Mouse (Mus musculus) kidney, postnatal 0 days (tissue): ENCODE measurements around the gene Nrde2. TPM values are rescaled to one million over a fixed set of nuclear protein-coding genes. Genes with fewer than 3 reads are reported as not detected.
A peak's percentile ranks its signal among the peaks of the same experiment; 100 is the strongest.

Experiments used
- ATAC-seq: fragments of 200-750 bp; cut with Nextera tagmentation; replicated peaks from 2 replicates; pipeline ENCODE4 v1.8.0; 2017; ENCODE audit warnings: low read depth, moderate number of reproducible peaks, moderate TSS enrichment, moderate library complexity; ENCODE audit not compliant: low FRiP score
- DNase-seq: peaks from one replicate; pipeline ENCODE4 v3.0.0-alpha.2; 2016; ENCODE audit warnings: low spot score
- H3K27ac ChIP-seq: fragments of 300-500 bp; sonication (generic); 2 replicates; pipeline ENCODE4 v1.5.1; 2014; ENCODE audit warnings: mild to moderate bottlenecking
- H3K27me3 ChIP-seq: fragments of 300-500 bp; sonication (generic); 2 replicates; pipeline ENCODE4 v1.6.1; 2014; ENCODE audit warnings: low read length, mixed read lengths; ENCODE audit not compliant: insufficient read depth
- H3K36me3 ChIP-seq: fragments of 300-500 bp; sonication (generic); 2 replicates; pipeline ENCODE4 v1.6.1; 2014; ENCODE audit warnings: low read length, mixed read lengths; ENCODE audit not compliant: insufficient read depth
- H3K4me1 ChIP-seq: fragments of 300-500 bp; sonication (generic); replicated peaks from 2 replicates; pipeline ENCODE4 v1.6.1; 2014; ENCODE audit warnings: antibody characterized with exemption, low read length, mixed read lengths; ENCODE audit not compliant: insufficient read depth
- H3K4me2 ChIP-seq: fragments of 300-500 bp; sonication (generic); 2 replicates; pipeline ENCODE4 v1.6.1; 2014; ENCODE audit warnings: mild to moderate bottlenecking, low read length, moderate library complexity, mixed read lengths
- H3K4me3 ChIP-seq: fragments of 300-500 bp; sonication (generic); replicated peaks from 2 replicates; pipeline ENCODE4 v1.5.1; 2014; ENCODE audit warnings: low read depth, low read length
- H3K9ac ChIP-seq: fragments of 300-500 bp; sonication (generic); 2 replicates; pipeline ENCODE4 v1.6.1; 2014; ENCODE audit warnings: low read depth, low read length
- H3K9me3 ChIP-seq: fragments of 300-500 bp; sonication (generic); replicated peaks from 2 replicates; pipeline ENCODE4 v1.6.1; 2016; ENCODE audit warnings: low read length, inconsistent platforms, mixed read lengths
- CTCF ChIP-seq: IDR thresholded peaks from 2 replicates; pipeline ENCODE4 v1.5.1; 2016; ENCODE audit warnings: antibody characterized with exemption, low read depth, mild to moderate bottlenecking, moderate library complexity
- WGBS: fragments of 180-500 bp; shearing (Covaris S2); extraction: QIAGEN DNeasy Blood & Tissue Kit; methylation state at CpG from one replicate; pipeline ENCODE4 v1.1.7; 2014; 5-methylcytosine and 5-hydroxymethylcytosine counted together
- polyA plus RNA-seq: library from polyadenylated mRNA; unstranded; fragments of >200 nt; fragmentation: Nextera tagmentation; extraction: Ambion mirVana; gene quantifications from 2 replicates; pipeline ENCODE4 v1.2.1, GENCODE M21; 2015

The Nrde2 gene
- polyA plus RNA-seq, 1 experiment from 2014 or later: 17.2 TPM

GRCm38 (mm10) chr12:100183970-100184369 is 24.5 kb upstream of the Nrde2 start:
- no peak for TF ChIP-seq CTCF
- ATAC-seq: no peak
- Histone ChIP-seq H3K4me1 (0 out of 2 replicates have a peak, but pooled peaks cover 5% of the 10 kb centered on the region), H3K4me2 (no peak overlapping the region), H3K27ac (no peak overlapping the region), H3K4me3 (no peak overlapping the region), H3K36me3 (no peaks in the 10 kb centered on the region), H3K9ac (no peak overlapping the region), H3K27me3 (no peaks in the 10 kb centered on the region), H3K9me3 (no peaks in the 10 kb centered on the region)
- no peak for DNase-seq
- WGBS: 49% methylated on average over 5 of the region's 5 CpGs

GRCm38 (mm10) chr12:100182676-100183075 is 23.2 kb upstream of the Nrde2 start:
- Histone ChIP-seq H3K9me3 (no peaks in the 10 kb centered on the region), H3K36me3 (no peaks in the 10 kb centered on the region), H3K4me1 (no peaks in the 10 kb centered on the region), H3K4me3 (no peak overlapping the region), H3K27me3 (no peaks in the 10 kb centered on the region), H3K4me2 (no peak overlapping the region), H3K27ac (no peak overlapping the region), H3K9ac (no peak overlapping the region)
- TF ChIP-seq CTCF: peak; percentile 44; the same call in 1 of the 2 replicates
- WGBS: 83% methylated on average over 2 of the region's 2 CpGs
- DNase-seq (no peak), ATAC-seq (no peak)

GRCm38 (mm10) chr12:100180802-100181201 is 21.3 kb upstream of the Nrde2 start:
- H3K9me3 ChIP-seq: no peaks in the 10 kb centered on the region
- no peaks in the 10 kb centered on the region for H3K36me3 ChIP-seq
- DNase-seq: no peak
- 71% methylated on average over 13 of the region's 13 CpGs for WGBS
- no peak for ATAC-seq
- no peak overlapping the region for H3K9ac ChIP-seq
- H3K4me1 ChIP-seq: no peaks in the 10 kb centered on the region
- no peak for TF ChIP-seq CTCF
- no peaks in the 10 kb centered on the region for H3K27me3 ChIP-seq
- H3K27ac ChIP-seq: no peak overlapping the region
- no peak overlapping the region for H3K4me3 ChIP-seq
- H3K4me2 ChIP-seq: no peak overlapping the region

GRCm38 (mm10) chr12:100178898-100179440 is 19.5 kb upstream of the Nrde2 start:
- Histone ChIP-seq H3K36me3 (no peaks in the 10 kb centered on the region), H3K4me2 (no peak overlapping the region), H3K9ac (no peak overlapping the region), H3K27me3 (no peaks in the 10 kb centered on the region), H3K4me1 (no peaks in the 10 kb centered on the region), H3K9me3 (no peaks in the 10 kb centered on the region), H3K4me3 (no peak overlapping the region), H3K27ac (0 out of 2 replicates have a peak overlapping the region, but pooled peaks have one; percentile 19)
- ATAC-seq: no peak
- WGBS: 32% methylated on average over 6 of the region's 6 CpGs
- TF ChIP-seq CTCF: no peak
- no peak for DNase-seq

GRCm38 (mm10) chr12:100176469-100177056 is 17.1 kb upstream of the Nrde2 start:
- H3K9me3 ChIP-seq: no peaks in the 10 kb centered on the region
- ATAC-seq (no peak), DNase-seq (no peak)
- no peaks in the 10 kb centered on the region for H3K4me1 ChIP-seq
- no peak overlapping the region for H3K9ac ChIP-seq
- H3K4me2 ChIP-seq: no peak overlapping the region
- H3K36me3 ChIP-seq: no peaks in the 10 kb centered on the region
- no peak for TF ChIP-seq CTCF
- WGBS: 43% methylated on average over 11 of the region's 11 CpGs
- no peaks in the 10 kb centered on the region for H3K27me3 ChIP-seq
- H3K27ac ChIP-seq: no peak overlapping the region
- H3K4me3 ChIP-seq: no peak overlapping the region

- Histone ChIP-seq H3K4me1 (no peaks in the 10 kb centered on the region), H3K9me3 (no peaks in the 10 kb centered on the region), H3K36me3 (no peaks in the 10 kb centered on the region), H3K27me3 (no peaks in the 10 kb centered on the region), H3K4me2 (no peak overlapping the region), H3K9ac (no peak overlapping the region), H3K27ac (no peak overlapping the region), H3K4me3 (no peak overlapping the region)
- no peak for TF ChIP-seq CTCF
- 70% methylated on average over 7 of the region's 7 CpGs for WGBS
- DNase-seq (no peak), ATAC-seq (no peak)
Measured at GRCm38 (mm10) chr12:100172481-100172880, 13.0 kb upstream of the Nrde2 start.
